Comparison of ENCODE assay signal across 37 mouse cellular contexts in the genomic region with DNA sequence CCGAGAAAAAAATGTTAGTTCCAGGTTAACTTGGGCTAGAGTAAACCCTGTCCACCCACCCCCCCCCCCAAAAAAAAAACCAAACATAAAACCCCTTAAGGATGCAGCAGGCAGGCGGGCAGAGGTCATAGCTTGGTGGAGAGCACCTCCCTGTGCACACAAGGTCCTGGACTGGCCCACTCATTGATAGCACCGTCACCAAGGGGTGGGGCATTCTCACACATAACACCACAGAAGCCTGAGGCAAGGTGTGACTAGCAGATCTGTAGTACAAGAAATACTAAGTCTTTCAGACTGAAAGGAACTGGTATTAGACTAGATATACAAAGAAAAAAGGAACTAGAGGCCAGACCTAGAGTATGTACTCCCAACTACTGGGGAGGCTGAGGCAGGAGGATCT. TPM values are rescaled to one million over a fixed set of nuclear protein-coding genes. Genes with fewer than 3 reads are reported as not detected.
DNase-seq lines count a peak whose midpoint lies in the region; ATAC-seq and TF ChIP-seq lines count a peak whose summit lies in the region.
"Had no signal": no experiment of that assay in that cellular context is flagged by ENCODE, and none has a peak within 500 bp of the region (broad histone marks: within the 10 kb centered on the region; RNA-seq: fewer than 3 reads in every experiment).

No protein-coding gene starts in this region.

- 55% methylated on average over 3 of the region's 3 CpGs for WGBS in liver, embryonic 14.5 days (ENCODE audit: insufficient replicate concordance)
- WGBS in forebrain, postnatal 0 days = 95% methylated on average over 3 of the region's 3 CpGs

- H3K27me3 ChIP-seq in liver, embryonic 14.5 days (ENCODE audit: control insufficient read depth, insufficient read depth, low read length) = no peaks in the 10 kb centered on the region
- H3K27me3 ChIP-seq in forebrain, postnatal 0 days (ENCODE audit: insufficient read depth, low read length) = no peaks in the 10 kb centered on the region
- H3K27me3 ChIP-seq: embryonic facial prominence, embryonic 15.5 days; forebrain, embryonic 13.5 days; heart, embryonic 12.5 days; hindbrain, embryonic 13.5 days; lung, embryonic 15.5 days; midbrain, embryonic 12.5 days had no signal

- TF ChIP-seq CTCF in liver, embryonic 14.5 days (IDR thresholded peaks at IDR 0.05; ENCODE audit: low read depth) = no peak
- no peak for TF ChIP-seq CTCF in forebrain, postnatal 0 days (IDR thresholded peaks at IDR 0.05; ENCODE audit: low read depth)

- DNase-seq in c-Kit-positive CD71-positive TER-119-positive erythroid progenitor cells, embryonic 14.5 days (ENCODE audit: low spot score) = peak; percentile 68
- peak; percentile 49 to 53 (median 53) for DNase-seq in liver, embryonic 14.5 days (ENCODE audit: low read depth in 3 of 3, low spot score in 3 of 3)
- no peak for DNase-seq in forebrain, postnatal 0 days
- DNase-seq in T-cell, adult 2 months (ENCODE audit: low spot score) = no peak
- no peak for DNase-seq in adrenal gland, postnatal 25 days
- no peak for DNase-seq in adrenal gland, adult (ENCODE audit: inconsistent age in 2 of 2, low spot score in 1 of 2)
- DNase-seq: adrenal gland, postnatal 36 days; B cell, adult 2 months; cerebellum, adult 11 months; cerebellum, adult 9-11 months; gastrocnemius, postnatal 14 days; heart, adult 11 months; heart, postnatal 4 days; kidney, adult 8-10 months; layer of hippocampus, postnatal 36 days; left cerebral cortex, postnatal 4 days; right cerebral cortex, postnatal 4 days; thymus, adult 2 months; thymus, postnatal 36 days had no signal

- peaks cover 39% of the 10 kb centered on the region for H3K36me3 ChIP-seq in liver, embryonic 14.5 days (replicated peaks; ENCODE audit: control insufficient read depth, insufficient read depth, low read depth)
- peaks cover 86% of the 10 kb centered on the region for H3K36me3 ChIP-seq in forebrain, postnatal 0 days (ENCODE audit: insufficient read depth)

- no peaks in the 10 kb centered on the region for H3K9me3 ChIP-seq in liver, embryonic 14.5 days (ENCODE audit: control insufficient read depth, low read length)
- no peaks in the 10 kb centered on the region for H3K9me3 ChIP-seq in forebrain, postnatal 0 days (ENCODE audit: low read length)
- H3K9me3 ChIP-seq: embryonic facial prominence, embryonic 15.5 days; forebrain, embryonic 13.5 days; heart, embryonic 12.5 days; hindbrain, embryonic 13.5 days; lung, embryonic 15.5 days; midbrain, embryonic 12.5 days had no signal

- H3K4me3 ChIP-seq in liver, embryonic 14.5 days (ENCODE audit: insufficient read depth in 1 of 2, low read depth in 2 of 2, low read length in 2 of 2) = no peak overlapping the region
- no peak overlapping the region for H3K4me3 ChIP-seq in forebrain, postnatal 0 days (ENCODE audit: low read depth, low read length)
- H3K4me3 ChIP-seq: embryonic facial prominence, embryonic 15.5 days; forebrain, embryonic 13.5 days; heart, embryonic 12.5 days; hindbrain, embryonic 13.5 days; lung, embryonic 15.5 days; midbrain, embryonic 12.5 days had no signal

- TF ChIP-seq EP300 in liver, embryonic 14.5 days (IDR thresholded peaks at IDR 0.05; ENCODE audit: low read depth) = 0 out of 2 replicates have a peak, but pooled peaks have one; percentile 36

- no peak overlapping the region for H3K4me2 ChIP-seq in liver, embryonic 14.5 days (ENCODE audit: low read depth)
- H3K4me2 ChIP-seq in forebrain, postnatal 0 days (ENCODE audit: low read depth) = no peak overlapping the region
- H3K4me2 ChIP-seq: embryonic facial prominence, embryonic 15.5 days; forebrain, embryonic 13.5 days; heart, embryonic 12.5 days; hindbrain, embryonic 13.5 days; lung, embryonic 15.5 days; midbrain, embryonic 12.5 days had no signal

- no peak overlapping the region for H3K27ac ChIP-seq in liver, embryonic 14.5 days
- no peak overlapping the region for H3K27ac ChIP-seq in forebrain, postnatal 0 days (ENCODE audit: low read depth, low read length)
- H3K27ac ChIP-seq: embryonic facial prominence, embryonic 15.5 days; forebrain, embryonic 13.5 days; hindbrain, embryonic 13.5 days; kidney, postnatal 0 days; lung, embryonic 15.5 days; midbrain, embryonic 12.5 days had no signal

- no peak overlapping the region for H3K9ac ChIP-seq in liver, embryonic 14.5 days (replicated peaks)
- H3K9ac ChIP-seq in forebrain, postnatal 0 days = no peak overlapping the region
- H3K9ac ChIP-seq: embryonic facial prominence, embryonic 15.5 days; forebrain, embryonic 13.5 days; heart, embryonic 12.5 days; hindbrain, embryonic 13.5 days; lung, embryonic 15.5 days; midbrain, embryonic 12.5 days had no signal

- peak; percentile 79 for ATAC-seq in liver, embryonic 14.5 days (ENCODE audit: insufficient read depth)
- ATAC-seq in megakaryocyte-erythroid progenitor cell, adult 5-6 weeks (replicated peaks; ENCODE audit: low FRiP score, low TSS enrichment, poor library complexity, severe bottlenecking) = peak; percentile 60
- no peak for ATAC-seq in forebrain, postnatal 0 days
- ATAC-seq: forebrain, embryonic 13.5 days; intestine, embryonic 16.5 days had no signal

- H3K4me1 ChIP-seq in liver, embryonic 14.5 days (replicated peaks; ENCODE audit: control insufficient read depth in 2 of 2, insufficient read depth in 2 of 2, low read length in 1 of 2) = peaks cover 6 to 19% of the 10 kb centered on the region in 2 experiments
- no peaks in the 10 kb centered on the region for H3K4me1 ChIP-seq in forebrain, postnatal 0 days (ENCODE audit: insufficient read depth)
- H3K4me1 ChIP-seq: embryonic facial prominence, embryonic 15.5 days; forebrain, embryonic 13.5 days; hindbrain, embryonic 13.5 days; midbrain, embryonic 12.5 days had no signal

RNA-seq across cellular contexts. Expression of gene Sbf1, which starts 23.6 kb away (rescaled TPM):
- 20.8 and 29.3 TPM in 2 replicates for polyA plus RNA-seq in liver, embryonic 14.5 days (2012; rRNA removed)
- polyA plus RNA-seq in liver, embryonic 14.5 days (2014; fragmentation: Nextera tagmentation; extraction: Ambion mirVana) = 17.8 and 23.5 TPM in 2 replicates
- 161 and 193 TPM in 2 replicates for total RNA-seq in megakaryocyte-erythroid progenitor cell, adult 5-6 weeks (2014; fragmentation: Nextera tagmentation)
- 34.6 and 83.9 TPM in 2 replicates for total RNA-seq in megakaryocyte-erythroid progenitor cell, adult 5-6 weeks (2017)
- total RNA-seq in forebrain, postnatal 0 days (2014; rRNA removed) = 164 and 165 TPM in 2 replicates
- 46.2 and 60.7 TPM in 2 replicates for polyA plus RNA-seq in forebrain, postnatal 0 days (2015; fragmentation: Nextera tagmentation; extraction: Ambion mirVana)
- total RNA-seq in adrenal gland, postnatal 25 days (2021) = 101 and 107 TPM in 2 replicates

RNA-seq across cellular contexts. Expression of gene Adm2, which starts 31.0 kb away (rescaled TPM):
- 2.5 and 2.7 TPM in 2 replicates for polyA plus RNA-seq in liver, embryonic 14.5 days (2012; rRNA removed)
- 1.2 and 1.6 TPM in 2 replicates for polyA plus RNA-seq in liver, embryonic 14.5 days (2014; fragmentation: Nextera tagmentation; extraction: Ambion mirVana)
- total RNA-seq in megakaryocyte-erythroid progenitor cell, adult 5-6 weeks (2014; fragmentation: Nextera tagmentation) = not detected in 2 replicates
- total RNA-seq in megakaryocyte-erythroid progenitor cell, adult 5-6 weeks (2017) = not detected in 2 replicates
- not detected in 2 replicates for total RNA-seq in forebrain, postnatal 0 days (2014; rRNA removed)
- not detected in 2 replicates for polyA plus RNA-seq in forebrain, postnatal 0 days (2015; fragmentation: Nextera tagmentation; extraction: Ambion mirVana)
- not detected in 2 replicates for total RNA-seq in adrenal gland, postnatal 25 days (2021)
- total RNA-seq: adrenal gland, adult 18-20 months; adrenal gland, postnatal 36 days; common myeloid progenitor, adult 5-6 weeks; gastrocnemius, postnatal 14 days; heart, postnatal 4 days; layer of hippocampus, postnatal 36 days; left cerebral cortex, postnatal 4 days; megakaryocyte, adult 5-6 weeks; monocyte, adult 5-6 weeks; neutrophil, adult 5-6 weeks had no signal
- polyA plus RNA-seq: forebrain, embryonic 13.5 days; heart, postnatal 0 days; hindbrain, embryonic 13.5 days; midbrain, embryonic 12.5 days had no signal

RNA-seq across cellular contexts. Expression of gene Miox, which starts 42.7 kb away (rescaled TPM):
- polyA plus RNA-seq in liver, embryonic 14.5 days (2012; rRNA removed) = 9.7 and 11.2 TPM in 2 replicates
- 10.2 and 10.8 TPM in 2 replicates for polyA plus RNA-seq in liver, embryonic 14.5 days (2014; fragmentation: Nextera tagmentation; extraction: Ambion mirVana)
- total RNA-seq in megakaryocyte-erythroid progenitor cell, adult 5-6 weeks (2014; fragmentation: Nextera tagmentation) = not detected in 2 replicates
- total RNA-seq in megakaryocyte-erythroid progenitor cell, adult 5-6 weeks (2017) = not detected in 2 replicates
- not detected in 2 replicates for total RNA-seq in forebrain, postnatal 0 days (2014; rRNA removed)
- polyA plus RNA-seq in forebrain, postnatal 0 days (2015; fragmentation: Nextera tagmentation; extraction: Ambion mirVana) = not detected in 2 replicates
- not detected in 2 replicates for total RNA-seq in adrenal gland, postnatal 25 days (2021)
- total RNA-seq: adrenal gland, postnatal 36 days; common myeloid progenitor, adult 5-6 weeks; gastrocnemius, postnatal 14 days; heart, postnatal 4 days; layer of hippocampus, postnatal 36 days; left cerebral cortex, postnatal 4 days; monocyte, adult 5-6 weeks; neutrophil, adult 5-6 weeks had no signal
- polyA plus RNA-seq: embryonic facial prominence, embryonic 15.5 days; forebrain, embryonic 13.5 days; heart, embryonic 12.5 days; heart, postnatal 0 days; hindbrain, embryonic 13.5 days; large intestine, adult 2 months; limb, embryonic 14.5 days; lung, embryonic 15.5 days; midbrain, embryonic 12.5 days; neural tube, embryonic 11.5 days had no signal

Comparison
In these comparisons a context has a peak if more than half of its experiments do, and no peak if none do; other contexts are left out.
1. DNase-seq: peak in c-Kit-positive CD71-positive TER-119-positive erythroid progenitor cells, embryonic 14.5 days (single experiment) and liver, embryonic 14.5 days (3 of 3); none in forebrain, postnatal 0 days (single experiment), T-cell, adult 2 months (single experiment), adrenal gland, postnatal 25 days (single experiment) and adrenal gland, adult (0 of 2).